Mouse (Mus musculus) ES-Bruce4 (cell line): ENCODE measurements around the gene Ppm1a.

Source experiments
- CTCF ChIP-seq: IDR thresholded peaks from one replicate; pipeline ENCODE4 v1.8.1; 2011; ENCODE audit warnings: low read depth, low read length
- POLR2A ChIP-seq: IDR thresholded peaks from one replicate; pipeline ENCODE4 v1.8.1; 2011; ENCODE audit warnings: low read length; ENCODE audit not compliant: insufficient read depth

- TF ChIP-seq POLR2A (no peak), CTCF (no peak)
Observed at GRCm38 (mm10) chr12:72761649-72762261, 4.5 kb downstream of the Ppm1a start.
